In the genomic region with DNA sequence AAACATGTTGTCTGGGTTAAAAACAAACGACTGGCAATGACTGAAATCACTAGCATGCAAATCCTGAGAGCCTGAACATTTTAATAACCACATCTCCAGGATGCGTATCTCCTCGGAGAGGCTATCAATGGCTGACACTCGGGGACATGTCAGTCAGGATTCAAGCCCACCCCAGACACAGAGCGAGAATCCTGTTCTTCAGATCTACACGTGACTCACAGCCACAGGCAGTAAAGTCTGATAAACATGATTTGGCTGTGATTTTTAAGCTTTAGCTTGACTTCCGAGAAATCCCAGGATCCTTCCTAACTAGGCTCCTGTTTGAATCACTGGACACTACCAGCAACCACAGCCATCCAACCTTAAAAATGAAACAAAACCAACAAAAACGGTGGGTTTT, we compare ENCODE assay signal across 12 mouse cellular contexts. TPM values are rescaled to one million over a fixed set of nuclear protein-coding genes. Genes with fewer than 3 reads are reported as not detected.
DNase-seq lines count a peak whose midpoint lies in the region; ATAC-seq and TF ChIP-seq lines count a peak whose summit lies in the region.
"Had no signal": no experiment of that assay in that cellular context is flagged by ENCODE, and none has a peak within 500 bp of the region (broad histone marks: within the 10 kb centered on the region; RNA-seq: fewer than 3 reads in every experiment).

No protein-coding gene starts in this region.

- H3K4me3 ChIP-seq in heart, embryonic 10.5 days = peak overlapping the region; percentile 33; the same call in 1 of the 2 replicates
- H3K4me3 ChIP-seq in kidney, postnatal 0 days (replicated peaks; ENCODE audit: low read depth, low read length) = no peak overlapping the region
- H3K4me3 ChIP-seq in hindbrain, postnatal 0 days (ENCODE audit: low read length) = no peak overlapping the region
- H3K4me3 ChIP-seq in neural tube, embryonic 15.5 days (replicated peaks) = no peak overlapping the region

- no peaks in the 10 kb centered on the region for H3K9me3 ChIP-seq in heart, embryonic 10.5 days
- no peaks in the 10 kb centered on the region for H3K9me3 ChIP-seq in kidney, postnatal 0 days (replicated peaks; ENCODE audit: low read length)
- no peaks in the 10 kb centered on the region for H3K9me3 ChIP-seq in hindbrain, postnatal 0 days (ENCODE audit: low read length)
- H3K9me3 ChIP-seq in neural tube, embryonic 15.5 days (replicated peaks) = no peaks in the 10 kb centered on the region

- H3K27me3 ChIP-seq in heart, embryonic 10.5 days (ENCODE audit: insufficient read depth, poor library complexity, severe bottlenecking) = no peaks in the 10 kb centered on the region
- H3K27me3 ChIP-seq in kidney, postnatal 0 days (ENCODE audit: insufficient read depth, low read length) = no peaks in the 10 kb centered on the region
- H3K27me3 ChIP-seq in hindbrain, postnatal 0 days (ENCODE audit: insufficient read depth, low read length) = no peaks in the 10 kb centered on the region
- H3K27me3 ChIP-seq in neural tube, embryonic 15.5 days (replicated peaks) = no peaks in the 10 kb centered on the region

- ATAC-seq in kidney, postnatal 0 days (replicated peaks; ENCODE audit: low FRiP score, low read depth) = no peak
- ATAC-seq in hindbrain, postnatal 0 days = no peak
- ATAC-seq in neural tube, embryonic 15.5 days (ENCODE audit: low FRiP score) = no peak
- ATAC-seq: intestine, embryonic 16.5 days had no signal

- 0 out of 2 replicates have a peak overlapping the region, but pooled peaks have one; percentile 14 for H3K4me2 ChIP-seq in kidney, postnatal 0 days (ENCODE audit: low read length)
- H3K4me2 ChIP-seq in hindbrain, postnatal 0 days (ENCODE audit: low read depth, low read length) = peak overlapping the region; percentile 14; the same call in 1 of the 2 replicates
- H3K4me2 ChIP-seq in neural tube, embryonic 15.5 days = peak overlapping the region; percentile 38

- H3K9ac ChIP-seq in kidney, postnatal 0 days (ENCODE audit: low read depth, low read length) = no peak overlapping the region
- H3K9ac ChIP-seq in hindbrain, postnatal 0 days (replicated peaks; ENCODE audit: low read length) = no peak overlapping the region
- no peak overlapping the region for H3K9ac ChIP-seq in neural tube, embryonic 15.5 days (replicated peaks)

- peaks cover 38% of the 10 kb centered on the region for H3K4me1 ChIP-seq in heart, embryonic 10.5 days
- H3K4me1 ChIP-seq in kidney, postnatal 0 days (replicated peaks; ENCODE audit: insufficient read depth, low read length) = no peaks in the 10 kb centered on the region
- no peaks in the 10 kb centered on the region for H3K4me1 ChIP-seq in hindbrain, postnatal 0 days (ENCODE audit: insufficient read depth, low read length)
- peaks cover 59% of the 10 kb centered on the region for H3K4me1 ChIP-seq in neural tube, embryonic 15.5 days

- no peak for TF ChIP-seq CTCF in kidney, postnatal 0 days (IDR thresholded peaks at IDR 0.05; ENCODE audit: low read depth)
- no peak for TF ChIP-seq CTCF in hindbrain, postnatal 0 days (IDR thresholded peaks at IDR 0.05; ENCODE audit: low read depth)

- 20% methylated on average over 8 of the region's 8 CpGs for WGBS in heart, embryonic 10.5 days
- 32% methylated on average over 8 of the region's 8 CpGs for WGBS in kidney, postnatal 0 days
- 26% methylated on average over 8 of the region's 8 CpGs for WGBS in hindbrain, postnatal 0 days
- 15% methylated on average over 8 of the region's 8 CpGs for WGBS in neural tube, embryonic 15.5 days

- H3K36me3 ChIP-seq in heart, embryonic 10.5 days = no peaks in the 10 kb centered on the region
- H3K36me3 ChIP-seq in kidney, postnatal 0 days (ENCODE audit: insufficient read depth, low read length) = no peaks in the 10 kb centered on the region
- H3K36me3 ChIP-seq in hindbrain, postnatal 0 days (ENCODE audit: insufficient read depth, low read length) = no peaks in the 10 kb centered on the region
- no peaks in the 10 kb centered on the region for H3K36me3 ChIP-seq in neural tube, embryonic 15.5 days

- no peak for DNase-seq in heart, embryonic 10.5 days (ENCODE audit: low spot score)
- no peak for DNase-seq in heart, adult 8-10 months (ENCODE audit: low spot score)
- no peak for DNase-seq in kidney, postnatal 0 days (ENCODE audit: low spot score)
- DNase-seq in kidney, postnatal 14 days = no peak
- no peak for DNase-seq in hindbrain, postnatal 0 days (ENCODE audit: low spot score)
- DNase-seq in lung, postnatal 14 days = no peak
- no peak for DNase-seq in thymus, postnatal 25 days
- DNase-seq: adrenal gland, adult 2 months; cerebellum, postnatal 36 days; right cerebral cortex, postnatal 4 days had no signal

- peak overlapping the region; percentile 67; the same call in 1 of the 2 replicates for H3K27ac ChIP-seq in heart, embryonic 10.5 days
- no peak overlapping the region for H3K27ac ChIP-seq in kidney, postnatal 0 days
- H3K27ac ChIP-seq in hindbrain, postnatal 0 days = no peak overlapping the region
- no peak overlapping the region for H3K27ac ChIP-seq in neural tube, embryonic 15.5 days (replicated peaks)

RNA-seq across cellular contexts. Expression of a gene that starts 44.8 kb away (rescaled TPM):
- polyA plus RNA-seq in heart, embryonic 10.5 days (2016; fragmentation: Nextera tagmentation; extraction: Ambion mirVana) = 36.3 and 45.0 TPM in 2 replicates
- total RNA-seq in heart, adult 8-10 months (2022) = 10 to 100 TPM; 49.7 to 58.2 (median 51.3) TPM
- polyA plus RNA-seq in kidney, postnatal 0 days (2015; fragmentation: Nextera tagmentation; extraction: Ambion mirVana) = 41.8 and 42.5 TPM in 2 replicates
- total RNA-seq in hindbrain, postnatal 0 days (2014; rRNA removed) = 106 and 118 TPM in 2 replicates
- polyA plus RNA-seq in hindbrain, postnatal 0 days (2015; fragmentation: Nextera tagmentation; extraction: Ambion mirVana) = 81.2 and 82.5 TPM in 2 replicates
- 136 and 171 TPM in 2 replicates for polyA plus RNA-seq in neural tube, embryonic 15.5 days (2015; fragmentation: Nextera tagmentation; extraction: Ambion mirVana)
